Mouse (Mus musculus) forebrain, embryonic 15.5 days (tissue): ENCODE data around the gene Spx. TPM values are rescaled to one million over a fixed set of nuclear protein-coding genes. Genes with fewer than 3 reads are reported as not detected.

Experiments
- ATAC-seq: fragments of 200-750 bp; cut with Nextera tagmentation; replicated peaks from 2 replicates; pipeline ENCODE4 v1.8.0; 2017; ENCODE audit warnings: mild to moderate bottlenecking, moderate TSS enrichment, moderate library complexity
- H3K27ac ChIP-seq: fragments of 300-500 bp; sonication (generic); replicated peaks from 2 replicates; pipeline ENCODE4 v1.5.1; 2015; ENCODE audit warnings: mild to moderate bottlenecking, inconsistent platforms
- H3K27me3 ChIP-seq: fragments of 300-500 bp; sonication (generic); 2 replicates; pipeline ENCODE4 v1.6.1; 2015; ENCODE audit warnings: inconsistent platforms
- H3K36me3 ChIP-seq: fragments of 300-500 bp; sonication (generic); 2 replicates; pipeline ENCODE4 v1.6.1; 2015; ENCODE audit warnings: mild to moderate bottlenecking, inconsistent platforms
- H3K4me1 ChIP-seq: fragments of 300-500 bp; sonication (generic); 2 replicates; pipeline ENCODE4 v1.6.1; 2015; ENCODE audit warnings: inconsistent platforms
- H3K4me2 ChIP-seq: fragments of 300-500 bp; sonication (generic); replicated peaks from 2 replicates; pipeline ENCODE4 v1.6.1; 2015; ENCODE audit warnings: mild to moderate bottlenecking, inconsistent platforms
- H3K4me3 ChIP-seq: fragments of 300-500 bp; sonication (generic); 2 replicates; pipeline ENCODE4 v1.5.1; 2015; ENCODE audit warnings: mild to moderate bottlenecking, inconsistent platforms
- H3K9ac ChIP-seq: fragments of 300-500 bp; sonication (generic); replicated peaks from 2 replicates; pipeline ENCODE4 v1.6.1; 2015; ENCODE audit warnings: mild to moderate bottlenecking, inconsistent platforms
- H3K9me3 ChIP-seq: fragments of 300-500 bp; sonication (generic); 2 replicates; pipeline ENCODE4 v1.6.1; 2016; ENCODE audit warnings: inconsistent platforms
- WGBS: fragments of 180-500 bp; shearing (Covaris S2); methylation state at CpG from one replicate; pipeline ENCODE4 v1.1.7; 2015; ENCODE audit warnings: mixed read lengths; 5-methylcytosine and 5-hydroxymethylcytosine counted together
- polyA plus RNA-seq: library from polyadenylated mRNA; unstranded; fragments of >200 nt; fragmentation: Nextera tagmentation; extraction: Ambion mirVana; gene quantifications from 2 replicates; pipeline ENCODE4 v1.2.1, GENCODE M21; 2015

Spx gene
- 1.3 and 3.4 TPM in 2 replicates for polyA plus RNA-seq

GRCm38 (mm10) chr6:142412906-142413491 lies at the start of gene Spx:
Spx (plus strand) TSS chr6:142413441.
- WGBS: 68% methylated on average over 11 of the region's 11 CpGs
- Histone ChIP-seq H3K4me1 (no peaks in the 10 kb centered on the region), H3K9ac (no peak within 1 kb of the TSS), H3K36me3 (no peaks in the 10 kb centered on the region), H3K4me3 (no peak within 1 kb of the TSS), H3K9me3 (no peaks in the 10 kb centered on the region), H3K27ac (no peak within 1 kb of the TSS), H3K4me2 (no peak within 1 kb of the TSS), H3K27me3 (peaks cover 32% of the 10 kb centered on the region)
- no peak for ATAC-seq

- Histone ChIP-seq H3K27ac (no peak overlapping the region), H3K36me3 (peaks cover 64% of the 10 kb centered on the region), H3K9ac (no peak overlapping the region), H3K4me3 (no peak overlapping the region), H3K9me3 (no peaks in the 10 kb centered on the region), H3K4me1 (no peaks in the 10 kb centered on the region), H3K4me2 (no peak overlapping the region), H3K27me3 (no peaks in the 10 kb centered on the region)
- WGBS: 90% methylated on average over 8 of the region's 8 CpGs
- no peak for ATAC-seq
Measured at GRCm38 (mm10) chr6:142365742-142366472, 47.3 kb upstream of the Spx start.

GRCm38 (mm10) chr6:142366473-142367018 lies 46.7 kb upstream of the Spx start:
- ATAC-seq: no peak
- Histone ChIP-seq H3K27ac (no peak overlapping the region), H3K9me3 (no peaks in the 10 kb centered on the region), H3K4me2 (no peak overlapping the region), H3K4me1 (no peaks in the 10 kb centered on the region), H3K36me3 (peaks cover 62% of the 10 kb centered on the region), H3K27me3 (no peaks in the 10 kb centered on the region), H3K4me3 (no peak overlapping the region), H3K9ac (no peak overlapping the region)
- 92% methylated on average over 10 of the region's 10 CpGs for WGBS

GRCm38 (mm10) chr6:142367565-142367964 lies 45.7 kb upstream of the Spx start:
- H3K9ac ChIP-seq: no peak overlapping the region
- no peaks in the 10 kb centered on the region for H3K9me3 ChIP-seq
- no peak overlapping the region for H3K4me2 ChIP-seq
- 91% methylated on average over 3 of the region's 3 CpGs for WGBS
- H3K4me1 ChIP-seq: no peaks in the 10 kb centered on the region
- no peak overlapping the region for H3K4me3 ChIP-seq
- H3K27ac ChIP-seq: no peak overlapping the region
- H3K27me3 ChIP-seq: no peaks in the 10 kb centered on the region
- ATAC-seq: no peak
- peaks cover 61% of the 10 kb centered on the region for H3K36me3 ChIP-seq

GRCm38 (mm10) chr6:142369568-142369967 lies 43.7 kb upstream of the Spx start:
- WGBS: 91% methylated on average over 3 of the region's 3 CpGs
- H3K4me2 ChIP-seq: no peak overlapping the region
- H3K36me3 ChIP-seq: peaks cover 52% of the 10 kb centered on the region

GRCm38 (mm10) chr6:142377081-142377480 lies 36.2 kb upstream of the Spx start:
- 69% methylated on average over 1 of the region's 1 CpGs for WGBS

More at GRCm38 (mm10) chr6:142369568-142369967, 43.7 kb upstream of the Spx start:
- no peak overlapping the region for H3K27ac ChIP-seq
- no peaks in the 10 kb centered on the region for H3K9me3 ChIP-seq
- ATAC-seq: no peak
- H3K4me3 ChIP-seq: no peak overlapping the region
- H3K27me3 ChIP-seq: no peaks in the 10 kb centered on the region
- H3K9ac ChIP-seq: no peak overlapping the region
- H3K4me1 ChIP-seq: no peaks in the 10 kb centered on the region

GRCm38 (mm10) chr6:142378576-142379330 lies 34.5 kb upstream of the Spx start:
- H3K36me3 ChIP-seq: peaks cover 18% of the 10 kb centered on the region
- H3K27ac ChIP-seq: no peak overlapping the region
- no peak overlapping the region for H3K4me3 ChIP-seq
- no peak overlapping the region for H3K4me2 ChIP-seq
- no peaks in the 10 kb centered on the region for H3K27me3 ChIP-seq
- H3K4me1 ChIP-seq: no peaks in the 10 kb centered on the region
- no peak for ATAC-seq
- 90% methylated on average over 8 of the region's 8 CpGs for WGBS
- H3K9me3 ChIP-seq: no peaks in the 10 kb centered on the region
- H3K9ac ChIP-seq: no peak overlapping the region

More at GRCm38 (mm10) chr6:142377081-142377480, 36.2 kb upstream of the Spx start:
- Histone ChIP-seq H3K4me1 (no peaks in the 10 kb centered on the region), H3K27me3 (no peaks in the 10 kb centered on the region), H3K36me3 (peaks cover 23% of the 10 kb centered on the region), H3K9ac (no peak overlapping the region), H3K9me3 (no peaks in the 10 kb centered on the region), H3K4me3 (no peak overlapping the region), H3K4me2 (no peak overlapping the region), H3K27ac (no peak overlapping the region)
- ATAC-seq: no peak

GRCm38 (mm10) chr6:142379961-142380360 lies 33.3 kb upstream of the Spx start:
- 88% methylated on average over 6 of the region's 6 CpGs for WGBS
- Histone ChIP-seq H3K4me2 (no peak overlapping the region), H3K4me3 (no peak overlapping the region), H3K9ac (no peak overlapping the region), H3K4me1 (no peaks in the 10 kb centered on the region), H3K36me3 (peaks cover 13% of the 10 kb centered on the region), H3K27ac (no peak overlapping the region), H3K27me3 (no peaks in the 10 kb centered on the region), H3K9me3 (no peaks in the 10 kb centered on the region)
- no peak for ATAC-seq

- H3K27me3 ChIP-seq: no peaks in the 10 kb centered on the region
- peaks cover 7% of the 10 kb centered on the region for H3K4me1 ChIP-seq
- no peaks in the 10 kb centered on the region for H3K9me3 ChIP-seq
- H3K36me3 ChIP-seq: peaks cover 2% of the 10 kb centered on the region
- H3K4me3 ChIP-seq: no peak overlapping the region
- no peak overlapping the region for H3K9ac ChIP-seq
- H3K27ac ChIP-seq: no peak overlapping the region
- H3K4me2 ChIP-seq: no peak overlapping the region
- WGBS: 93% methylated on average over 7 of the region's 7 CpGs
- no peak for ATAC-seq
Measured at GRCm38 (mm10) chr6:142381615-142382014, 31.6 kb upstream of the Spx start.

GRCm38 (mm10) chr6:142384521-142384920 lies 28.7 kb upstream of the Spx start:
- H3K27ac ChIP-seq: no peak overlapping the region
- H3K27me3 ChIP-seq: no peaks in the 10 kb centered on the region
- H3K4me2 ChIP-seq: no peak overlapping the region
- H3K4me3 ChIP-seq: no peak overlapping the region
- no peak for ATAC-seq
- 92% methylated on average over 9 of the region's 9 CpGs for WGBS
- no peak overlapping the region for H3K9ac ChIP-seq
- no peaks in the 10 kb centered on the region for H3K9me3 ChIP-seq
- H3K4me1 ChIP-seq: peaks cover 26% of the 10 kb centered on the region
- H3K36me3 ChIP-seq: no peaks in the 10 kb centered on the region

GRCm38 (mm10) chr6:142386285-142387010 lies 26.8 kb upstream of the Spx start:
- WGBS: 7% methylated on average over 31 of the region's 31 CpGs
- Histone ChIP-seq H3K9ac (peak overlapping the region; percentile 71), H3K4me1 (peaks cover 26% of the 10 kb centered on the region), H3K27ac (no peak overlapping the region), H3K4me3 (peak overlapping the region; percentile 97), H3K9me3 (no peaks in the 10 kb centered on the region), H3K36me3 (no peaks in the 10 kb centered on the region), H3K4me2 (peak overlapping the region; percentile 77), H3K27me3 (no peaks in the 10 kb centered on the region)
- ATAC-seq: peak; percentile 82
